Mouse (Mus musculus): ENCODE measurements at regions not wholly inside any gene's neighbourhood (a gene's known extent, or its start where the extent isn't known, plus 50 kb on each side); places are given as distances from the start of the nearest gene placed in this dataset.

DNA sequence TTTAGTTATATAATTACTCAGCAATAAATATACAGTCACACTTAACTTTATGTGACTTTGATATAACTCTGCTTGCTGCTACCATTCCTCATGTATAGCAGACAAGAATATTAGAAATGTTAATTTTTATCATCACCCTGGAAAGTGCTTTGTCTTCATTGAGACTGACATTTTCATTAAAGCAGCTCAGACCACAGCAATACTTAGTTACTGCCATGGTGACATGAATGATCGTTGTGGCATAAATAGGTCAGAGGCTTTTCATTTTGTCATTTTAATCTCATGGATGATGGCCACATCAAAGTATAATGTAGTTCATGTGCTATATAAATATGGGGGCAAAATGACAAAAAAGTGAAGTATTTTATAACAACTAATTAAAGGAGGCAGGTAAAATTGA is 498.1 kb downstream of the Slc22a22 start:
- no peaks in the 10 kb centered on the region for H3K9me3 ChIP-seq (ENCODE audit: low read length)
- TF ChIP-seq POU5F1 (IDR thresholded peaks at IDR 0.05; ENCODE audit: borderline replicate concordance, low read length) (no peak), CTCF (conservative IDR thresholded peaks at IDR 0.05; ENCODE audit: low read length) (no peak), NANOG (IDR thresholded peaks at IDR 0.05; ENCODE audit: borderline replicate concordance, low read length) (no peak)
- H3K36me3 ChIP-seq (ENCODE audit: insufficient read depth, low read length), result no peaks in the 10 kb centered on the region
- no peaks in the 10 kb centered on the region for H3K4me1 ChIP-seq (replicated peaks; ENCODE audit: low read depth, low read length)
- no peak overlapping the region for H3K4me3 ChIP-seq (replicated peaks; ENCODE audit: low read length)
- no peaks in the 10 kb centered on the region for H3K27me3 ChIP-seq (ENCODE audit: insufficient read depth, low read length)

DNA sequence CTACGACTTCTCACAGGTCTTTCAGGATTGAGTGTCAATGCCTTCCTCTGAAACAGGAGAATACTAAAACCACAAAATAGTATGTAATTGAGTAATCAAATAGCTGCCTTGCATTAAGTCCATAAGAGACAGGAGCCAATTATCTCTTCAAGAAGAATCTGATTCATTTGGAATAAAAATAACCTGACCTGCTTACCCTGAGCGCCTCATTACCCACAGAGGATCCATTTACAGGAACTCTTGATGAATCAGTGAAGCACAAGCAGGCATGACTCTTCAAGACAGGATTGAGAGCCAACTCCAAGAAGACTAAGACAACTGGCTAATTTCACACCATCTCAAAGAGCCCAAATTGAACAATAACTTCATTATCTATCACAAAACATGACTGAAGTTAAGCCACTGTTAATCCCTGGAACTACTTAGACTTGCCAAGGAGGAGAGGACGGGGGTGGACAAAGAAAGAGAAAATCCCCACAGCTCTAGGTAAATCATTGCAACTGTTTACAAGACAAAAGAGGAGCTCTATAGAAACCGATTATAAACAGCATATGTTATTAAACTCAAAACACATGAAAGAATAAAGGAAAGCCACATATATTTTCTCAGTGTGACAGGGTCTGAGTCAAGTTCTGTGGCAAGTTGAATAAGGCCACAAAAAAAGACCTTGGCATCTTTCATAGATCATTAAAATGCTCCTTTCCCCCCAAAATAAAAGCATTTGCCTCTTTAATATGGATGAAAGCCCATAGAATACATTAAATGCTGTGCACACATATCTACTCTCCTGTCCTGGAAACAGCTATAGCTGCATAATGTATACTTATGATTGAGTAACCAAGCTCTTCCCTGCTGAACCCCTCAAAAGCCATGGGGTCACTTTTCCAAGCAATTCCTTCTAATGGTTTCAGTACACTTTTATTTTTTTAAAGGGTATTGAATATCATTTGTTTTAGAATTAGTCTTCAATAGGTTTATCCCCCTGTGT is 501.7 kb downstream of the Slc22a22 start:
- no peaks in the 10 kb centered on the region for H3K36me3 ChIP-seq (ENCODE audit: insufficient read depth, low read length)
- TF ChIP-seq NANOG (IDR thresholded peaks at IDR 0.05; ENCODE audit: borderline replicate concordance, low read length) (no peak), POU5F1 (IDR thresholded peaks at IDR 0.05; ENCODE audit: borderline replicate concordance, low read length) (no peak), CTCF (conservative IDR thresholded peaks at IDR 0.05; ENCODE audit: low read length) (no peak)
- H3K27me3 ChIP-seq (ENCODE audit: insufficient read depth, low read length), result no peaks in the 10 kb centered on the region
- no peak overlapping the region for H3K4me3 ChIP-seq (replicated peaks; ENCODE audit: low read length)
- H3K4me1 ChIP-seq (replicated peaks; ENCODE audit: low read depth, low read length), result no peaks in the 10 kb centered on the region
- peaks cover 7% of the 10 kb centered on the region; the same call in 1 of the 2 replicates for H3K9me3 ChIP-seq (ENCODE audit: low read length)

DNA sequence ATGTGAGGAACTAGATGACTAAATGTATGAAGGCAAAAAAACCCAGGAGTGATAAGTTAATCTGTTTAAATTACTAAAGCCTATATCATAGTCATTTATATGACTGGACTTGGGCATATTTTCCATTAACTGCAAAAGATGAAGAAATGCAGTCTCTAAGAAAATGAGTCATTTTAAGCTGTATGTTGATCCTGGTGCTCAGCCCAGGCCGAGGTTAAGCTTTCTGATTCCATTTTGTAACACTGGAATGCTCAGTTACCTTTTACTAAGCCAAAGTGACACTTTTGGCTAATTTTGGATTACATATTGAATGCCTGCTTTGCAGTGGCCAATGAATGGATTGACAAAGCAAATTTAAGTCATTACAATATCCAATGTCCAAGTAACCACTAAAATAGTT is 507.3 kb downstream of the Slc22a22 start:
- Histone ChIP-seq H3K27me3 (ENCODE audit: insufficient read depth, low read length) (no peaks in the 10 kb centered on the region), H3K4me3 (replicated peaks; ENCODE audit: low read length) (no peak overlapping the region), H3K4me1 (replicated peaks; ENCODE audit: low read depth, low read length) (no peaks in the 10 kb centered on the region), H3K36me3 (ENCODE audit: insufficient read depth, low read length) (no peaks in the 10 kb centered on the region), H3K9me3 (ENCODE audit: low read length) (peaks cover 7% of the 10 kb centered on the region; the same call in 1 of the 2 replicates)
- TF ChIP-seq NANOG (IDR thresholded peaks at IDR 0.05; ENCODE audit: borderline replicate concordance, low read length) (no peak), POU5F1 (IDR thresholded peaks at IDR 0.05; ENCODE audit: borderline replicate concordance, low read length) (no peak), CTCF (conservative IDR thresholded peaks at IDR 0.05; ENCODE audit: low read length) (no peak)

DNA sequence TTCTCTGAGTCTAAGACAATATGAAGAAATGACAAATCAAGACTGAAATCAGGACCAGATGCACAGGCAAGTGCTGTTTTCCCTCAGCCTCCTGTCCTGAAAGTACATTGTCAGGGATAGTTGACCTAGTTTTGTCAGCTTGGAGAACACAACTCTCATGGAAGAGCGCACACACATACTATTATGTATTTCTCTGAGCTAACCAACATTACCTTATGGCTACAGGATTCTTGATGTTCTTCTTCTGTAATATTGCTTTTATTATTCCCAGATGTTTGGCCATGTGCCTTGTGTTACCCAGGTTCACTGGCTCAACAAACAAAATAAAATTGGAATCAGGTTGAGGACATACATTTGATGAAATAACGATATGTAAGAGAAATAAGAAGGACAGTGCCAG is 521.1 kb downstream of the Slc22a22 start:
- Histone ChIP-seq H3K4me1 (replicated peaks; ENCODE audit: low read depth, low read length) (no peaks in the 10 kb centered on the region), H3K4me3 (replicated peaks; ENCODE audit: low read length) (no peak overlapping the region), H3K9me3 (ENCODE audit: low read length) (peaks cover 12% of the 10 kb centered on the region; the same call in 1 of the 2 replicates), H3K27me3 (ENCODE audit: insufficient read depth, low read length) (no peaks in the 10 kb centered on the region), H3K36me3 (ENCODE audit: insufficient read depth, low read length) (no peaks in the 10 kb centered on the region)
- TF ChIP-seq POU5F1 (IDR thresholded peaks at IDR 0.05; ENCODE audit: borderline replicate concordance, low read length) (no peak), NANOG (IDR thresholded peaks at IDR 0.05; ENCODE audit: borderline replicate concordance, low read length) (no peak), CTCF (conservative IDR thresholded peaks at IDR 0.05; ENCODE audit: low read length) (no peak)

DNA sequence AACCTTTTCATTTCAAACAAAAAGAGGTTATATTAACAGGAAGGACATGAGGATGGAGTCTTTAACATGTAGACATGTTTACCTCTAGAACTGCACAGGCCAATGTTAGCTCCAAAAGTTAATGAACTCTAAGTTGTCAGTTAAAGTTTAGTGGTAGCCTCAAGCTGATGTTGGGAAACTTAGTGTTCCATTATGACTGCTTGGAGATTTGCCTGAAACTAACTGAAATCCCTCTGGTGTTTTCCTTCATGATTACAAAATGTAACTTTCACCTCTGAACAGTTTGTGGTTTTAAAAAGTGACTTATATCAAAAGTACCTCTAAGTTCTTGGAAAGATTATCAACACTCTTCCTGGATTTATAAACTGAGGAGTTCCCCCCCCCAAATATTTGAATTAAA is 525.2 kb downstream of the Slc22a22 start:
- Histone ChIP-seq H3K27me3 (ENCODE audit: insufficient read depth, low read length) (no peaks in the 10 kb centered on the region), H3K36me3 (ENCODE audit: insufficient read depth, low read length) (no peaks in the 10 kb centered on the region), H3K4me1 (replicated peaks; ENCODE audit: low read depth, low read length) (no peaks in the 10 kb centered on the region), H3K4me3 (replicated peaks; ENCODE audit: low read length) (no peak overlapping the region), H3K9me3 (ENCODE audit: low read length) (peaks cover 12% of the 10 kb centered on the region; the same call in 1 of the 2 replicates)
- TF ChIP-seq CTCF (conservative IDR thresholded peaks at IDR 0.05; ENCODE audit: low read length), result no peak
- TF ChIP-seq NANOG (IDR thresholded peaks at IDR 0.05; ENCODE audit: borderline replicate concordance, low read length), result no peak
- TF ChIP-seq POU5F1 (IDR thresholded peaks at IDR 0.05; ENCODE audit: borderline replicate concordance, low read length), result no peak

DNA sequence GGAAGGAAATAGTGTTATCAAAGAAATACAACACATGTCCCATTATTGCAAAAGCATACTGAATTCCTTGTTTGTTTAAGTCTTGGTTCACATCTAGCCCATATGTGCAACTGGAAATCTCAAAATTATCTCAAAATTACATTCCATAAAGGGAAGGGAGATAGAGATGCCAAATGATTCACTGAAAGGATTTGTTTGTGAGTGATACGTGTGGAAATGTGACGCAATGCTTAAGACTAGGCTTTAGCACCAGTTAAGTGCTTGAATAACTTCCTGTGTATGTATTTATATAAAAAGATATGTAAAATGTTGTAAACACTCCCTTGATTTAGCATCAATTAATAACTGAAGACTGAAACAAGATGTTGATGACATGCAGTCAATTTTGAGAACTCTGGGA is 526.6 kb downstream of the Slc22a22 start:
- Histone ChIP-seq H3K4me1 (replicated peaks; ENCODE audit: low read depth, low read length) (no peaks in the 10 kb centered on the region), H3K9me3 (ENCODE audit: low read length) (peaks cover 12% of the 10 kb centered on the region; the same call in 1 of the 2 replicates), H3K27me3 (ENCODE audit: insufficient read depth, low read length) (no peaks in the 10 kb centered on the region), H3K4me3 (replicated peaks; ENCODE audit: low read length) (no peak overlapping the region), H3K36me3 (ENCODE audit: insufficient read depth, low read length) (no peaks in the 10 kb centered on the region)
- TF ChIP-seq CTCF (conservative IDR thresholded peaks at IDR 0.05; ENCODE audit: low read length) (no peak), NANOG (IDR thresholded peaks at IDR 0.05; ENCODE audit: borderline replicate concordance, low read length) (no peak), POU5F1 (IDR thresholded peaks at IDR 0.05; ENCODE audit: borderline replicate concordance, low read length) (no peak)

DNA sequence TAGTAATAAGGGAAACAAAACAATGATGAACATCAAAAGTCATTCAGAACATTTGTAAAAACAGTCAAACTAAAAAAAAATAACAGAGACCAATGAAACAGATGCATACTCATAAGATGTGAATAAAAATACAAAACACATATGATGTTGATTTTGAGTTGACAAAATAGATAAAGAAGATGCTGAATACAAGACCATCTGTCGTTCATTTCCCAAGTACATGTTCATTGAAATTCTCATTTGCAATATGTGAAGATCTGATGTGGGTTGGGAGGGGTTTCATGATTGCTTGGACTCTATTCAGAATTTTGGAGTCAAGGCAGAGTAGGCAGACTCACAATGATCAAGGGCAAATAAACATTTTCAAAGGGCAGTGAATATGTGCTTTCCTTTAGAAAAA is 536.5 kb downstream of the Slc22a22 start:
- H3K27me3 ChIP-seq (ENCODE audit: insufficient read depth, low read length), result no peaks in the 10 kb centered on the region
- TF ChIP-seq NANOG (IDR thresholded peaks at IDR 0.05; ENCODE audit: borderline replicate concordance, low read length), result no peak
- TF ChIP-seq POU5F1 (IDR thresholded peaks at IDR 0.05; ENCODE audit: borderline replicate concordance, low read length), result no peak
- H3K9me3 ChIP-seq (ENCODE audit: low read length), result no peaks in the 10 kb centered on the region
- no peaks in the 10 kb centered on the region for H3K4me1 ChIP-seq (replicated peaks; ENCODE audit: low read depth, low read length)
- H3K4me3 ChIP-seq (replicated peaks; ENCODE audit: low read length), result no peak overlapping the region
- no peaks in the 10 kb centered on the region for H3K36me3 ChIP-seq (ENCODE audit: insufficient read depth, low read length)

DNA sequence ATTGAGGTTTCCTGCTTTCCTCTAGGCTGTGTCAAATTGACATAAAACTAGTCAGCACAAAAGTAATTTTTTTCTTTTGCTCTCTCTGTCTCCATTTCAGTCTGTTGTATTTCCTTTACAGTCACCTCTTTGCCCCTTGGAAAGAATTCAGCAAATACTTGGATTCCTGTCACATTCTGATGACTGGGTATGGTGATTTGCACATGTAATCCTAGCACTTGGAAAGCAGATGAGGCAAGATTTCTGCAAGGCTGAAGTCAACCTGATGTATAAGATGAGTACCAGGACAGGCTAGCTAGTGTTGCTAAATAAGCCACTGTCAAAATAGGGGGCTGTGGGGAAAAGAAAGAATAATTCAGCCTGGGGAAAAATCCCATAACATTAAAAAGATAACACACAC is 580.9 kb downstream of the Slc22a22 start:
- Histone ChIP-seq H3K9me3 (ENCODE audit: low read length) (peaks cover 12% of the 10 kb centered on the region), H3K4me1 (replicated peaks; ENCODE audit: low read depth, low read length) (no peaks in the 10 kb centered on the region), H3K4me3 (replicated peaks; ENCODE audit: low read length) (no peak overlapping the region), H3K36me3 (ENCODE audit: insufficient read depth, low read length) (no peaks in the 10 kb centered on the region), H3K27me3 (ENCODE audit: insufficient read depth, low read length) (no peaks in the 10 kb centered on the region; the same call in 1 of the 2 replicates)
- TF ChIP-seq CTCF (conservative IDR thresholded peaks at IDR 0.05; ENCODE audit: low read length) (no peak), POU5F1 (IDR thresholded peaks at IDR 0.05; ENCODE audit: borderline replicate concordance, low read length) (no peak), NANOG (IDR thresholded peaks at IDR 0.05; ENCODE audit: borderline replicate concordance, low read length) (no peak)

Data from E14TG2a.4 (cell line).